9 mouse cellular contexts compared by ENCODE assay signal in genomic region chr13:52046020-52046419, GRCm38 (mm10).
DNase-seq lines count a peak whose midpoint lies in the region; ATAC-seq and TF ChIP-seq lines count a peak whose summit lies in the region.
"Had no signal": no experiment of that assay in that cellular context is flagged by ENCODE, and none has a peak within 500 bp of the region (broad histone marks: within the 10 kb centered on the region; RNA-seq: fewer than 3 reads in every experiment).

No protein-coding gene starts in this region.

- H3K27me3 ChIP-seq in liver, postnatal 0 days (ENCODE audit: insufficient read depth, low read length), result no peaks in the 10 kb centered on the region
- H3K27me3 ChIP-seq in heart, embryonic 12.5 days (replicated peaks), result no peaks in the 10 kb centered on the region
- no peaks in the 10 kb centered on the region for H3K27me3 ChIP-seq in midbrain, embryonic 15.5 days (replicated peaks)

- peaks cover 15% of the 10 kb centered on the region for H3K4me1 ChIP-seq in liver, postnatal 0 days (ENCODE audit: insufficient read depth)
- peaks cover 39% of the 10 kb centered on the region for H3K4me1 ChIP-seq in heart, embryonic 12.5 days (replicated peaks)
- H3K4me1 ChIP-seq in midbrain, embryonic 15.5 days, result peaks cover 27% of the 10 kb centered on the region

- no peaks in the 10 kb centered on the region for H3K9me3 ChIP-seq in liver, postnatal 0 days (ENCODE audit: low read length)
- H3K9me3 ChIP-seq in heart, embryonic 12.5 days (replicated peaks), result peaks cover 6% of the 10 kb centered on the region; the same call in 1 of the 2 replicates
- no peaks in the 10 kb centered on the region for H3K9me3 ChIP-seq in midbrain, embryonic 15.5 days

- H3K4me2 ChIP-seq in liver, postnatal 0 days (ENCODE audit: low read depth, low read length), result no peak overlapping the region
- H3K4me2 ChIP-seq in heart, embryonic 12.5 days, result peak overlapping the region; percentile 59
- no peak overlapping the region for H3K4me2 ChIP-seq in midbrain, embryonic 15.5 days

- WGBS in liver, postnatal 0 days (ENCODE audit: insufficient replicate concordance), result 53% methylated on average over 5 of the region's 5 CpGs
- 21% methylated on average over 5 of the region's 5 CpGs for WGBS in heart, embryonic 12.5 days
- WGBS in midbrain, embryonic 15.5 days, result 59% methylated on average over 5 of the region's 5 CpGs

- TF ChIP-seq EP300 in liver, postnatal 0 days (IDR thresholded peaks at IDR 0.05; ENCODE audit: low read depth), result no peak

- no peak for TF ChIP-seq CTCF in liver, postnatal 0 days (IDR thresholded peaks at IDR 0.05; ENCODE audit: low read depth)

- peak; percentile 12 for DNase-seq in liver
- DNase-seq in liver, postnatal 0 days, result no peak
- DNase-seq in heart, postnatal 14 days, result peak; percentile 35 to 55
- DNase-seq in gastrocnemius, postnatal 4 days (ENCODE audit: low spot score in 2 of 2), result no peak
- DNase-seq: lung, adult 18-20 months; thymus, postnatal 36 days had no signal

- intact Hi-C loops in heart, postnatal 14 days (cut with DNase I), result loop anchor here (2.0 kb wide), 1 partner anchor 199 kb away; the partner anchor contains the start of gene Gadd45g

- no peak overlapping the region for H3K4me3 ChIP-seq in liver, postnatal 0 days (ENCODE audit: low read depth, low read length)
- H3K4me3 ChIP-seq in heart, embryonic 12.5 days, result no peak overlapping the region
- H3K4me3 ChIP-seq in midbrain, embryonic 15.5 days, result no peak overlapping the region

- H3K36me3 ChIP-seq in liver, postnatal 0 days (replicated peaks; ENCODE audit: insufficient read depth, low read length), result no peaks in the 10 kb centered on the region
- H3K36me3 ChIP-seq in heart, embryonic 12.5 days, result no peaks in the 10 kb centered on the region
- no peaks in the 10 kb centered on the region for H3K36me3 ChIP-seq in midbrain, embryonic 15.5 days (replicated peaks)

- H3K9ac ChIP-seq in liver, postnatal 0 days (replicated peaks), result no peak overlapping the region
- no peak overlapping the region; the same call in 1 of the 2 replicates for H3K9ac ChIP-seq in heart, embryonic 12.5 days
- H3K9ac ChIP-seq in midbrain, embryonic 15.5 days, result no peak overlapping the region

- no peak for ATAC-seq in liver, postnatal 0 days
- peak; percentile 63; the same call in 1 of the 2 replicates for ATAC-seq in heart, embryonic 12.5 days (ENCODE audit: insufficient number of reproducible peaks, low FRiP score)
- no peak for ATAC-seq in midbrain, embryonic 15.5 days (replicated peaks)
- ATAC-seq in CD4-positive, CD25-positive, alpha-beta regulatory T cell, adult 4 months, result no peak

- no peak overlapping the region for H3K27ac ChIP-seq in liver, postnatal 0 days (ENCODE audit: low read depth)
- peak overlapping the region; percentile 75 for H3K27ac ChIP-seq in heart, embryonic 12.5 days (ENCODE audit: poor library complexity, severe bottlenecking)
- H3K27ac ChIP-seq in midbrain, embryonic 15.5 days, result 0 out of 2 replicates have a peak overlapping the region, but pooled peaks have one; percentile 25

Comparison
In these comparisons a context has a peak if more than half of its experiments do, and no peak if none do; other contexts are left out.
1. DNase-seq: peak in liver (single experiment) and heart, postnatal 14 days (2 of 2); none in liver, postnatal 0 days (single experiment) and gastrocnemius, postnatal 4 days (0 of 2).